Mouse (Mus musculus) spleen, adult 10 weeks (tissue): ENCODE data around the gene Fbxw20. TPM values are rescaled to one million over a fixed set of nuclear protein-coding genes. Genes with fewer than 3 reads are reported as not detected.

Experiments used
- polyA plus RNA-seq: library from polyadenylated mRNA; stranded (reverse); fragments of 350-450 nt; fragmentation: Illumina TruSeq; extraction: RNeasy Lipid Tissue Mini Kit (QIAGEN cat#74804); gene quantifications from one replicate; pipeline ENCODE4 v1.2.3, GENCODE M21; 2015; ENCODE audit warnings: low replicate concordance; ENCODE audit not compliant: insufficient read depth

The Fbxw20 gene
- polyA plus RNA-seq, result not detected

GRCm38 (mm10) chr9:109234654-109235053 lies at the start of gene Fbxw20:
TSS of gene Fbxw20 (minus strand) at chr9:109234754.

GRCm38 (mm10) chr9:109195875-109196274 lies 38.7 kb downstream of the Fbxw20 start, which contains the start of gene Fbxw13:
TSS of gene Fbxw13 (minus strand) at chr9:109195975.

Other genes starting within 250 kb of the Fbxw20 start
- gene Ucn2, start 248.7 kb downstream of the Fbxw20 start, polyA plus RNA-seq, result 1.2 TPM
- 11.2 TPM for gene Pfkfb4, start 243.0 kb downstream of the Fbxw20 start, polyA plus RNA-seq
- gene Shisa5, start 196.2 kb downstream of the Fbxw20 start, polyA plus RNA-seq, result 1,299 TPM
- gene Trex1, start 175.0 kb downstream of the Fbxw20 start, polyA plus RNA-seq, result 5.6 TPM
- 11.2 TPM for gene Atrip, start 160.6 kb downstream of the Fbxw20 start, polyA plus RNA-seq
- gene Ccdc51, start 152.3 kb downstream of the Fbxw20 start, polyA plus RNA-seq, result 5.3 TPM
- gene Tma7, start 152.2 kb downstream of the Fbxw20 start, polyA plus RNA-seq, result 476 TPM
- gene Plxnb1, start 139.4 kb downstream of the Fbxw20 start, polyA plus RNA-seq, result 5.2 TPM
- not detected for gene Fbxw21, start 72.7 kb downstream of the Fbxw20 start, polyA plus RNA-seq
- 1.9 TPM for gene Fbxw13, start 38.8 kb downstream of the Fbxw20 start, polyA plus RNA-seq
- not detected for gene Fbxw14, start 52.9 kb upstream of the Fbxw20 start, polyA plus RNA-seq
- gene Fbxw28, start 104.9 kb upstream of the Fbxw20 start, polyA plus RNA-seq, result not detected
- gene Fbxw22, start 169.5 kb upstream of the Fbxw20 start, polyA plus RNA-seq, result not detected
- gene Fbxw16, start 214.4 kb upstream of the Fbxw20 start, polyA plus RNA-seq, result not detected